Mouse (Mus musculus): Measurements from ENCODE around the gene Ulk2. TPM values are rescaled to one million over a fixed set of nuclear protein-coding genes. Genes with fewer than 3 reads are reported as not detected.

Ulk2 gene
- polyA plus RNA-seq (2015; fragmentation: Nextera tagmentation; extraction: Ambion mirVana): 28.9 and 31.4 TPM in 2 replicates

DNA sequence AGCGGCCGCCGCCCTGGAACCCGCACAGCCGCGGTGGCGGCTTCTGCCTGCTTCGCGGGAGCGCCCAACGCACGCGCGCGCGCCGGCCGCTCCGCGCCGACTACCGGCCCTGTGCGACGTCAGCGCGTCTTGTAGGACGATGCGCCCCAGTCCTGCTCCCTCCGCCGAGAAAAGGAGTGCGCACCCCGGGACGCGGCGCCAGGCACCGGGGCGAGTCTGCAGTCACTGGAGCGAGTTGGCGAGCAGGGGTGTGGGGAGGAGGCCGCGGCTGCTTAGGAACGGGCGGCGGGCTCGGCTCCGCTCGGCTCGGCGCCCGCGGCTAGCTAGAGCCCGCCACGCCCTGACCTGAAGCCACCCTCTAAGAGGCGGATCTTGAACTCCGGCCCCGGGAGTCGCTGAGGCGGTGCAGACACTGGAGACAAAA, at the start of gene Ulk2:
Ulk2 (minus strand) TSS at position 86 of the 424 bp plus-strand sequence.
- peaks cover 4% of the 10 kb centered on the region; the same call in 1 of the 2 replicates for H3K36me3 ChIP-seq
- H3K9me3 ChIP-seq (replicated peaks): no peaks in the 10 kb centered on the region
- H3K4me3 ChIP-seq (replicated peaks): peak within 1 kb of the TSS; percentile 86
- peaks cover 27% of the 10 kb centered on the region for H3K4me1 ChIP-seq
- under 1% methylated on average over 58 of the region's 58 CpGs for WGBS
- no peaks in the 10 kb centered on the region for H3K27me3 ChIP-seq (replicated peaks)
- H3K4me2 ChIP-seq: peak within 1 kb of the TSS; percentile 79
- ATAC-seq (ENCODE audit: low FRiP score): peak; percentile 94
- H3K9ac ChIP-seq (replicated peaks): peak within 1 kb of the TSS; percentile 99
- H3K27ac ChIP-seq (replicated peaks): peak within 1 kb of the TSS; percentile 95

DNA sequence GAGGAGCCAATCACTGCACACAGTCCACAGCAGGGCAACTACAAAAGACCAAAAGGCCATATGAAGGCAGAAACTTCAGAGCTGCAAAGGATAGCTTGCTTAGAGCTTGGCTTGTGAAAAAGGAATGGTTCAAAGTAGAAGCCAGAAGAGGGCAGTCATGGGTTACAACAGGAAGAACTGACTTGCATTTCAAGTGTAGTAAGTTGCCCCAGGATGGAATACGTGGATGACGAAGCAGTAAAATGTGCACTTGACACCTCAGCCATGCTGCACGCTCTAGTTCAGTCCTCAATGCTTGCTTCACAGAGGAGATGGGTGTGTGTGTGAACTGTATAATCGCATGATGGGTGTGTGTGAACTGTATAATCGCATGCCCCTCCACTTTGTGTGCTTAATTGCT, 27.3 kb upstream of the Ulk2 start:
- Histone ChIP-seq H3K9me3 (replicated peaks) (no peaks in the 10 kb centered on the region), H3K27me3 (replicated peaks) (no peaks in the 10 kb centered on the region), H3K27ac (replicated peaks) (no peak overlapping the region), H3K4me1 (no peaks in the 10 kb centered on the region), H3K36me3 (peaks cover 23% of the 10 kb centered on the region), H3K4me2 (no peak overlapping the region), H3K9ac (replicated peaks) (no peak overlapping the region), H3K4me3 (replicated peaks) (no peak overlapping the region)
- ATAC-seq (ENCODE audit: low FRiP score): no peak
- 74% methylated on average over 5 of the region's 5 CpGs for WGBS

DNA sequence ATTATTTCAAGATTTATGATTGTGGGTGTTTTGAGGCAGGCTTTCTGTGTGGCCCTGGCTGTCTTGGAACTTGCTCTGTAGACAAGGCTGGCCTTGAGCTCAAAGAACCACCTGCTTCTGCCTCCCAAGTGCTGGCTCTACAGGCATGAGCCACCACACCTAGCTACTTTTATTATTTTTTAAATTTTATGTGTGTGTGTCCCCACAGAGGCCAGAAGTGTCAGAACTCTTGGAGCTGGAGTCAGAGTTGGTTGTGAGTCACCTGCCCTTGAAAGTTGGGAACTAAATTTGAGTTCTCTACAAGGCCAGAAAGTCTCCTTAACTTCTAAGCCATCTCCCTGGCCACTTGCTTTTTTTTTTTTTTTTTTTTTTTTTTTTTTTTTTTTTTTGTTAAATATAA, 25.0 kb upstream of the Ulk2 start:
- H3K27ac ChIP-seq (replicated peaks): no peak overlapping the region
- ATAC-seq (ENCODE audit: low FRiP score): no peak
- H3K4me1 ChIP-seq: no peaks in the 10 kb centered on the region
- no peak overlapping the region for H3K9ac ChIP-seq (replicated peaks)
- H3K27me3 ChIP-seq (replicated peaks): no peaks in the 10 kb centered on the region
- no peak overlapping the region for H3K4me2 ChIP-seq
- H3K36me3 ChIP-seq: peaks cover 35% of the 10 kb centered on the region
- no peak overlapping the region for H3K4me3 ChIP-seq (replicated peaks)
- no peaks in the 10 kb centered on the region for H3K9me3 ChIP-seq (replicated peaks)

DNA sequence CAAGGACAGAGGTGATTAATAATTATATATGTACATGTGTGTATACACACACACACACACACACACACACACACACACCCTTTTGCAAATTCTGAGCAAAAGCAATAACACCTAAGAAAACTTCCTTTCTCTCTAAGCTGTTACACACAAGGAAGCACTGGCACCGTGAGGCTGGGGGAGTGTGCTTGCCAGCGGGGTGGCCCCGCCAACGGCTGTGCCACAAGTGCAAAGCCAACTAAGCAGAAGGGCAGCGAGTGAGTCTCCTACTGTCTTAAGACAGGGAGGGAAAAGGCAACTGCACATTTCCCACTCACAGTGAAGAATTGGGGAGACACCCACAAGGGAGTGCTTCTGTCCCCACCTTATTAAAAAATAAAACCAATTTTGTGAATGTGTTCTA, 17.0 kb upstream of the Ulk2 start:
- WGBS: 90% methylated on average over 5 of the region's 5 CpGs

DNA sequence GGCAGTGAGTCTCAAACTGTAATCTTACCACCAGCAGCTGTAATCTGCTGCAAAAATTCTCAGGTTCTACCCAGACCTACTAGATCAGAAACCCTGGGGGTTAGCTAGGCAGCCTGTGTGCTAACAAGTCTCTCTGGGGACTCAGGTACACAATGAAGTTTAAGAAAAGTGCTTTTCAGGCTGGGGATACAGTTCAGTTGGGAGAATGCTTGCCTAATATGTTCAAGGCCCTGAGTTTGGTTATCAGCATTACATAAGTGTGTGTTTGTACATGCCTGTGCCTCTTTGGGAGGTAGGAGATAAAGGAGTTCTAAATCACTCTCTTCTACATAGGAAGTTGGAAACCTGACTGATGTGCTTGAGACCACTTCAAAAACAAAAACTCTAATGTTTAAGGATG, 12.0 kb upstream of the Ulk2 start:
- no peak overlapping the region for H3K27ac ChIP-seq (replicated peaks)
- ATAC-seq (ENCODE audit: low FRiP score): no peak
- no peaks in the 10 kb centered on the region for H3K9me3 ChIP-seq (replicated peaks)
- no peak overlapping the region for H3K4me2 ChIP-seq
- no peaks in the 10 kb centered on the region for H3K4me1 ChIP-seq
- no peak overlapping the region for H3K4me3 ChIP-seq (replicated peaks)
- H3K27me3 ChIP-seq (replicated peaks): no peaks in the 10 kb centered on the region
- no peak overlapping the region for H3K9ac ChIP-seq (replicated peaks)
- peaks cover 32% of the 10 kb centered on the region for H3K36me3 ChIP-seq

More for the DNA sequence above, 17.0 kb upstream of the Ulk2 start:
- Histone ChIP-seq H3K9me3 (replicated peaks) (no peaks in the 10 kb centered on the region), H3K4me2 (no peak overlapping the region), H3K27ac (replicated peaks) (no peak overlapping the region), H3K4me3 (replicated peaks) (no peak overlapping the region), H3K4me1 (no peaks in the 10 kb centered on the region), H3K36me3 (peaks cover 66% of the 10 kb centered on the region), H3K27me3 (replicated peaks) (no peaks in the 10 kb centered on the region), H3K9ac (replicated peaks) (no peak overlapping the region)
- no peak for ATAC-seq (ENCODE audit: low FRiP score)

DNA sequence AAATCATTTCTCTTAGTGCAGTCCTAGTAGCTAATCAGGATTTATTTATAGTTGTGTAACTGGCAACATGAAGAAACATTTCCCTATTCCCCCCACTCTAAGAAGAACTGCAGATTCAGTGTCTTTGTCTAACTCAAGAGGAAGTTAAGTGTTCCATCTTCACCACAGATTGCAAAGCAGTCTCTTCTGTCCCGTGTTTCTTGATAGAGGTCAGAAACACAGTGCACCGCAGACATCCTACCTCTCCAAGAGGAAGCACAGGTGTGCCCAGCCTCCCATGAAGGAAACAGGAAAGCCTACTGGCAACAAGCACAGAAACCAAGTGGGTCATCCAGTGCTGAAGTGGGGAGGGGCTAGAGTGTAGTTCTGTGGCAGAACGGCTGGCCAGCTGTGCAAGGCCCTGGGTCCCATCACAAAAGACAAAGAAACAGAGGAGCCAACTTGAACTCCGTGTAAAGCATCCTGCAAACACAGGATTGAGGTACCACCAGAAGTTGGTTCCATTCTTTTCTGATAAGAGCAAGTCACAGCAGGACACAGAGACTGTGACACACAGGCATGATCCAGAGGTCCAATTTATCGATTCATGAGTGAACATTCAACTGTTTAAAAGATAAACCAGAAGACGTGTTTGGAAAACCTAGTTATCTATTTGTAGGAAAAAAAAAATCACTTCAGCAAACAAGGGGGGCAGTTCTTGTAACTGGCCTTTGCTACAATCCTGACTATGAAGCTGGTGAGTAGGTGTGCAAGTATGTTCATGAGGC, 7.1 kb upstream of the Ulk2 start:
- 83% methylated on average over 6 of the region's 6 CpGs for WGBS
- no peak for ATAC-seq (ENCODE audit: low FRiP score)
- Histone ChIP-seq H3K27me3 (replicated peaks) (no peaks in the 10 kb centered on the region), H3K36me3 (0 out of 2 replicates have a peak, but pooled peaks cover 2% of the 10 kb centered on the region), H3K9me3 (replicated peaks) (no peaks in the 10 kb centered on the region), H3K9ac (replicated peaks) (no peak overlapping the region), H3K4me3 (replicated peaks) (no peak overlapping the region), H3K4me2 (no peak overlapping the region), H3K27ac (replicated peaks) (no peak overlapping the region), H3K4me1 (no peaks in the 10 kb centered on the region)

DNA sequence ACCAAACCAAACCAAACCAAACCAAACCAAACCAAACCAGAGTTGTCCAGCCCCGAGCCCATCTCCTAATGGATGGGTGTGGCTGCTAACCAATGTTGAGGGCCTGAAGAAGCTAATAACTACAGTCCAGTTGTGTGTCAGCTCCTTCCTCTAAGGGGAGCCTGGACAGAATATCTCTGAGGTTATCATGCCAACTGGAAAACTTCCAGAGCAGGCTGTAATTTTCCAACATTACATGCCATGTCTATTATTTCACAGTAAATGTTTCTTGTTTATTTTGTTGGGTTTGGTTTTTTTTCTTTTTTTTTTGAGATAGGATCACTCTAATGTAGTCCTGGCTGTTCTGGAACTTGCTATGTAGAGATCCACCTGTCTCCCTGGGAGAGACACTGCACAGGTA, 4.4 kb upstream of the Ulk2 start:
- no peaks in the 10 kb centered on the region for H3K9me3 ChIP-seq (replicated peaks)
- no peaks in the 10 kb centered on the region for H3K36me3 ChIP-seq
- H3K4me3 ChIP-seq (replicated peaks): no peak overlapping the region
- H3K9ac ChIP-seq (replicated peaks): no peak overlapping the region
- no peak overlapping the region for H3K27ac ChIP-seq (replicated peaks)
- H3K27me3 ChIP-seq (replicated peaks): no peaks in the 10 kb centered on the region
- WGBS: 90% methylated on average over 1 of the region's 1 CpGs
- peaks cover 8% of the 10 kb centered on the region for H3K4me1 ChIP-seq
- no peak for ATAC-seq (ENCODE audit: low FRiP score)
- no peak overlapping the region for H3K4me2 ChIP-seq

DNA sequence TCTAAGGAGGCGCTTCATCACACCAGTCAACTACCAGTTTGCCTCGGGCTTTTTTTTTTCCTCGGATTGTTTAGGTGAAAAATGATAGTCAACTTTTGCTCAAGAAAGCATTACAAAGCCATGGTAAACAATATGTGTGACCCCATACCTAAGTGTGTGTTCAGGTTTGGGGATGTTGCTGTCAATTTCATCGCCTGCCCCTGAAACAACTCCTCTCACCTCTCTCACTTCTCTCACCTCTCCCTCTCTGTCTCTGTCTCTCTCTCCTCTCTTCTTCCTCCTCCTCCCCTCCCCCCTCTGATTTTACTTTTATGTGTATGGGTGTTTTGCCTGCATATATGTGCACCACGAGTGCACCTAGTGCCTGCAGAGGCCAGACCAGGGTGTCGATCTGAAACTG, 666 bp upstream of the Ulk2 start:
- ATAC-seq (ENCODE audit: low FRiP score): no peak
- WGBS: 46% methylated on average over 6 of the region's 6 CpGs
- peaks cover 1% of the 10 kb centered on the region; the same call in 1 of the 2 replicates for H3K36me3 ChIP-seq
- no peaks in the 10 kb centered on the region for H3K9me3 ChIP-seq (replicated peaks)
- H3K4me3 ChIP-seq (replicated peaks): peak overlapping the region; percentile 86
- peak overlapping the region; percentile 79 for H3K4me2 ChIP-seq
- peaks cover 24% of the 10 kb centered on the region for H3K4me1 ChIP-seq
- peak overlapping the region; percentile 99 for H3K9ac ChIP-seq (replicated peaks)
- peak overlapping the region; percentile 95 for H3K27ac ChIP-seq (replicated peaks)
- no peaks in the 10 kb centered on the region for H3K27me3 ChIP-seq (replicated peaks)

DNA sequence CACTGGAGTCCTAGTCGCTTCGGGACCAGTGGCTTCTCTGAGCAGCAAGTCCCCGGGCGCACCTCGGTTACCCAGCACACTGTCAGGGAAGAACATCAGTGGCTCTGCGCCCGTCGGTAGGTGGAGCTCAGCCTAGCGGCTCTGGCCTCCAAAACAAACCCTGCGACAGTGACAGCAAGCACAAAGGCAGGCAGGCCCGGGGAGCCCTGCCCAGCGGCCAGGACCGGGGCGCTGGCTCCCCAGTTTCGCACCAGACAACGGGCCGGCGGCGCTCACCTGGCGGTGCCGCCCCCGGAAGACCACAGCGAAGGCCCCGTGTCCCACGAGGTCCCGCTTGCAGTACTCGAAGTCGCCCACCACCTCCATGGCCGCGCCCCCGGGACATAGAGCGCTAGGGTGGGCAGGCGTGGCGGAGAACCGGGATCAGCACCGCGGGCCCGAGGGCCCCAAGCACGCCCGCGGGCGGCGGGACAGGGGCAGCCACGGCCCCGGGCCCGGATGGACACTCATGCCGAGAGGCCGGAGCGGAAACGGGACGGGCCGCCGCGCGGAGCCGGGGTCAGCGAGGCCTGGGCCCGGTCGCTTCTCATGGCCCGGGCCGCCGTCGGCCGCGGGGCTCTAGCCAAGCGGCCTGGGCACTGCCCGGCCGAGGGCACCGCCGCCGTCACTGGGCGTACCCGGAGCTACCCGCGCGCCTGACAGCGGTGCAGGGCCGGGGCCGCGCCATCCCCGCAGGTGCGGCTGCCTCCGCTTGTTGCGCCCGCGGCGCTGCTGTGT, 474 bp downstream of the Ulk2 start:
- ATAC-seq (ENCODE audit: low FRiP score): peak; percentile 89
- peak overlapping the region; percentile 79 for H3K4me2 ChIP-seq
- H3K27me3 ChIP-seq (replicated peaks): no peaks in the 10 kb centered on the region
- peaks cover 31% of the 10 kb centered on the region for H3K4me1 ChIP-seq
- peak overlapping the region; percentile 95 for H3K27ac ChIP-seq (replicated peaks)
- under 1% methylated on average over 81 of the region's 87 CpGs for WGBS
- peak overlapping the region; percentile 86 for H3K4me3 ChIP-seq (replicated peaks)
- H3K9me3 ChIP-seq (replicated peaks): no peaks in the 10 kb centered on the region
- peak overlapping the region; percentile 99 for H3K9ac ChIP-seq (replicated peaks)
- peaks cover 4% of the 10 kb centered on the region; the same call in 1 of the 2 replicates for H3K36me3 ChIP-seq

DNA sequence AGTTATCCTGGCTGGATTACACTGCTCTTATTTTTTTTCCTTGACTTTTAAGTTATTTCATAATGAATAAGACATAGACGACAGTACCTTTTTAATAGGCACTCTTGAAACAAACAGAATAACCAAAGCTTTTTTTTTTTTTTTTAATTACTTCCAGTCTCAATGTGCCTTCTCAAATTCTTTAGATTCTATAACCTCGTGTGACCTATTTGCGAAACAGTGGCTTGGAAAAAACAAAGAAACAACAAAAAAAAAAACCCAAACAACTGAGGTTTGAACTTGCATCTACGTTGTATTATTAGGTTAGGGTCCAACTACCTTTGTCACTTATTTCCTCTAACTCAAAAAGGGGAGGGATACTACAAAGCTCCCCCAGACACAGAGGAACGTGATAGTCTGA, 1.2 kb downstream of the Ulk2 start:
- WGBS: 15% methylated on average over 5 of the region's 5 CpGs
- no peaks in the 10 kb centered on the region for H3K27me3 ChIP-seq (replicated peaks)

DNA sequence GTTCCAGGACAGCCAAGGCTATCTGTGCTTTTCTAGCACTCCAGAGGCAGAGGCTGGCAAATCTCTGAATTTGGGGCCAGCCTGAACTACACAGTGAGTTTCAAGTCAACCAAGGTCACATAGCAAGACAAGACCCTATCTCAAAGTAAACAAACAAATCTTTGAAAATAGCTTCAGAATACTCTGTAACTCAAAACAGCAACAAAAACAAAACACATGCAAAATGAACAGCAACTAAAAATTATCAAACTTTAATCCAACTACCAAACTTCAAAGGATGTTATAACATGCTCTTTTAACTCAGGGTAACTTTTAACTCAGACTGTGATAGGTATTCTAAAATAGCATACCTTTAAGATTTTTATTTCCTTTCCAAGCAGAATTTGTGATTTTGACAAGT, 2.0 kb downstream of the Ulk2 start:
- Histone ChIP-seq H3K36me3 (peaks cover 4% of the 10 kb centered on the region; the same call in 1 of the 2 replicates), H3K4me2 (peak overlapping the region; percentile 40), H3K4me3 (replicated peaks) (peak overlapping the region; percentile 8; the same call in 1 of the 2 replicates), H3K4me1 (peaks cover 33% of the 10 kb centered on the region), H3K27ac (replicated peaks) (no peak overlapping the region), H3K27me3 (replicated peaks) (no peaks in the 10 kb centered on the region), H3K9me3 (replicated peaks) (no peaks in the 10 kb centered on the region), H3K9ac (replicated peaks) (peak overlapping the region; percentile 17; the same call in 1 of the 2 replicates)
- ATAC-seq (ENCODE audit: low FRiP score): no peak

More for the DNA sequence above, 1.2 kb downstream of the Ulk2 start:
- Histone ChIP-seq H3K27ac (replicated peaks) (peak overlapping the region; percentile 95), H3K9ac (replicated peaks) (peak overlapping the region; percentile 99), H3K36me3 (peaks cover 4% of the 10 kb centered on the region; the same call in 1 of the 2 replicates), H3K4me1 (peaks cover 33% of the 10 kb centered on the region), H3K9me3 (replicated peaks) (no peaks in the 10 kb centered on the region), H3K4me2 (peak overlapping the region; percentile 79), H3K4me3 (replicated peaks) (peak overlapping the region; percentile 86)
- no peak for ATAC-seq (ENCODE audit: low FRiP score)

DNA sequence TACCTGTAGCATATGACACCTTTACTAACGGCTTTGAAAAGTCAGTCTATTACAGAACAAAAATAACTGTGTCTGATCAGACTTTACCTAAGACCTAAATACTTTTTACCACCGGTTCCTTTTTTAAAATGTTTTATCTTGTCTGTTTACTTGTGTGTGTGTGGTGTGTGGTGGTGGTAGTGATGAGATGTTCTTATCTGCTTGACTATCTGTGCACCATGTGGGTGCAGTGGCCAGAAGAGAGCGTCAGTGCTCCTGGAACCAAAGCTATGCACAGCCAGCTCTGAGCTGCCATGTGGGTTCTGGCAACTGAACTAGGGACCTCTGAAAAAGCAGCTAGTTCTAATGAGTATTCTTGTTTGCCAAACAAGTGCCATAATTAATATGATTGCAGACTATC, 3.7 kb downstream of the Ulk2 start:
- no peak overlapping the region for H3K9ac ChIP-seq (replicated peaks)
- H3K9me3 ChIP-seq (replicated peaks): no peaks in the 10 kb centered on the region
- peaks cover 4% of the 10 kb centered on the region; the same call in 1 of the 2 replicates for H3K36me3 ChIP-seq
- no peak overlapping the region for H3K4me3 ChIP-seq (replicated peaks)
- H3K4me1 ChIP-seq: peaks cover 33% of the 10 kb centered on the region
- no peak overlapping the region for H3K4me2 ChIP-seq
- ATAC-seq (ENCODE audit: low FRiP score): no peak
- H3K27ac ChIP-seq (replicated peaks): no peak overlapping the region
- H3K27me3 ChIP-seq (replicated peaks): no peaks in the 10 kb centered on the region
- 89% methylated on average over 3 of the region's 3 CpGs for WGBS
